Mouse (Mus musculus): ENCODE results near the gene Taar9. TPM values are rescaled to one million over a fixed set of nuclear protein-coding genes. Genes with fewer than 3 reads are reported as not detected.
"Not testable (repeated sequence)": the region's sequence is repeated elsewhere in the genome, so short reads cannot be mapped to it uniquely, and the experiment has no call there.

The Taar9 gene
- not detected in 2 replicates for polyA plus RNA-seq (2014; fragmentation: Nextera tagmentation; extraction: Ambion mirVana)

DNA sequence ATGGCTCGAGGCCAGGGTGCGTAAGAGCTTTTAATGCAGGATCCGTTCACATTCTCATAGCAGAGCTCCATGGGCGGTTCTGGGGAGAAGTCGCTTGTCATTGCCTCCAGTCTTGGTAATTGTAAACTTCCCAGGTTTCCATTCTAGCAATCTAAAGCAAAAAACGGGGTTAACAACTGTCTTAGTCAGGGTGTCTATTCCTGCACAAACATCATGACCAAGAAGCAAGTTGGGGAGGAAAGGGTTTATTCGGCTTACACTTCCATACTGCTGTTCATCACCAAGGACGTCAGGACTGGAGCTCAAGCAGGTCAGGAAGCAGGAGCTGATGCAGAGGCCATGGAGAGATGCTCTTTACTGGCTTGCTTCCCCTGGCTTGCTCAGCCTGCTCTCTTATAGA is at the start of gene Taar9:
Taar9 (minus strand) TSS at position 101 of the 400 bp plus-strand sequence.
- not testable (repeated sequence) for H3K27me3 ChIP-seq (ENCODE audit: control insufficient read depth, insufficient read depth, low read length); H3K36me3 ChIP-seq (ENCODE audit: control insufficient read depth, insufficient read depth, low read length); H3K4me3 ChIP-seq (ENCODE audit: low read depth, low read length); H3K27ac ChIP-seq (replicated peaks; ENCODE audit: low read depth, low read length); DNase-seq (ENCODE audit: low spot score); H3K4me1 ChIP-seq (ENCODE audit: control insufficient read depth, insufficient read depth, low read length); H3K9me3 ChIP-seq (ENCODE audit: control insufficient read depth, low read length); ATAC-seq (ENCODE audit: insufficient number of reproducible peaks, low FRiP score, low TSS enrichment, low read depth); H3K9ac ChIP-seq (ENCODE audit: low read length); H3K4me2 ChIP-seq (ENCODE audit: low read depth, severe bottlenecking)
- WGBS = 82% methylated on average over 8 of the region's 8 CpGs

DNA sequence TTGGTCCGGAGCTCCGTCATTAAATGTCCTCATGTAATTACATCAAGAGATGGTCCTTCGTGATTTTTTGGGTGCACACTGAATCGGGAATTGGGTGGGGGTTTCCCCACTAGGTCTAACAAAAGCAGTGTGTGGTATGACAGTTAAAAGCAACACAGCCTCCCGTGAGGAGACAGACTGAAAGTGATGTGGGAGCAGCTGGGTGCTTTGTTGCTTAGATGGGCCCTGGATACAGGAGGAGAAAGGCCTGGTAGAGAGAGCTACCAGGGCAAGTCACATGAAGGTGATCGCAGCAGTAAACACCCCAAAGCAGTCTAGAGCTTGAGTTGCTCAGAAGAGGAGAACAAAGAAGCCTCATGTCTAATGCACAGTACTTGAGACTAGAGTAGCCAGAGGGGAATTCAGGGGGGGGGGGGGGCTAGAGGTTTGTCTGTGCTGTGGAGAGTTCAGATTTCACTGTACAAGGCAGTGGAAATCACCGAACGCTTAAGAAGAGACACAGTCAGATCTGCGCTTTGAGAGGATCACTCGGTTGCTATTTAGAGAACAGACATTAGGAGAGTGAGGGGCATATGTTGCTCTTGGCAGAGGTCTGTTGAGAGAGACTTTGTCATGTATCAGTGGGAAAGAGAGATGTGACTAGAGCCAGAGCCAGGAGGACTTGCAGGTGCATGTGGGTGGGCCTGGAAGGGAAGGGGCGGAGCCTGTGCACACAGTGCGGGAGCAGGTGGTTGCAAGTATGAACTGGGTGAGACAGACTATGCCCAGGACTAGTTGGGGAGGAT is 49.3 kb upstream of the Taar9 start:
- WGBS = 93% methylated on average over 12 of the region's 12 CpGs
- Histone ChIP-seq H3K9ac (ENCODE audit: low read length) (no peak overlapping the region), H3K27me3 (ENCODE audit: control insufficient read depth, insufficient read depth, low read length) (no peaks in the 10 kb centered on the region), H3K27ac (replicated peaks; ENCODE audit: low read depth, low read length) (no peak overlapping the region), H3K9me3 (ENCODE audit: control insufficient read depth, low read length) (no peaks in the 10 kb centered on the region), H3K36me3 (ENCODE audit: control insufficient read depth, insufficient read depth, low read length) (peaks cover 5% of the 10 kb centered on the region; the same call in 1 of the 2 replicates), H3K4me1 (ENCODE audit: control insufficient read depth, insufficient read depth, low read length) (no peaks in the 10 kb centered on the region), H3K4me2 (ENCODE audit: low read depth, severe bottlenecking) (no peak overlapping the region), H3K4me3 (ENCODE audit: low read depth, low read length) (no peak overlapping the region)
- ATAC-seq (ENCODE audit: insufficient number of reproducible peaks, low FRiP score, low TSS enrichment, low read depth) = no peak
- DNase-seq (ENCODE audit: low spot score) = no peak

GRCm38 (mm10) chr10:24150086-24150485 is 40.8 kb upstream of the Taar9 start:
- no peaks in the 10 kb centered on the region for H3K27me3 ChIP-seq (ENCODE audit: control insufficient read depth, insufficient read depth, low read length)
- no peak overlapping the region for H3K27ac ChIP-seq (replicated peaks; ENCODE audit: low read depth, low read length)
- 49% methylated on average over 7 of the region's 7 CpGs for WGBS
- H3K4me1 ChIP-seq (ENCODE audit: control insufficient read depth, insufficient read depth, low read length) = no peaks in the 10 kb centered on the region
- H3K4me2 ChIP-seq (ENCODE audit: low read depth, severe bottlenecking) = peak overlapping the region; percentile 38; the same call in 1 of the 2 replicates
- H3K9ac ChIP-seq (ENCODE audit: low read length) = no peak overlapping the region
- ATAC-seq (ENCODE audit: insufficient number of reproducible peaks, low FRiP score, low TSS enrichment, low read depth) (no peak), DNase-seq (ENCODE audit: low spot score) (no peak)
- H3K9me3 ChIP-seq (ENCODE audit: control insufficient read depth, low read length) = no peaks in the 10 kb centered on the region
- H3K4me3 ChIP-seq (ENCODE audit: low read depth, low read length) = no peak overlapping the region
- H3K36me3 ChIP-seq (ENCODE audit: control insufficient read depth, insufficient read depth, low read length) = no peaks in the 10 kb centered on the region

- Histone ChIP-seq H3K36me3 (ENCODE audit: control insufficient read depth, insufficient read depth, low read length) (no peaks in the 10 kb centered on the region), H3K4me1 (ENCODE audit: control insufficient read depth, insufficient read depth, low read length) (no peaks in the 10 kb centered on the region), H3K4me2 (ENCODE audit: low read depth, severe bottlenecking) (peak within 1 kb of the TSS; percentile 38), H3K27ac (replicated peaks; ENCODE audit: low read depth, low read length) (no peak within 1 kb of the TSS), H3K4me3 (ENCODE audit: low read depth, low read length) (peak within 1 kb of the TSS; percentile 77), H3K27me3 (ENCODE audit: control insufficient read depth, insufficient read depth, low read length) (no peaks in the 10 kb centered on the region), H3K9ac (ENCODE audit: low read length) (peak within 1 kb of the TSS; percentile 70), H3K9me3 (ENCODE audit: control insufficient read depth, low read length) (no peaks in the 10 kb centered on the region)
- ATAC-seq (ENCODE audit: insufficient number of reproducible peaks, low FRiP score, low TSS enrichment, low read depth) (peak; percentile 93), DNase-seq (ENCODE audit: low spot score) (peak; percentile 89)
- WGBS = 0% methylated on average over 42 of the region's 45 CpGs
Observed at GRCm38 (mm10) chr10:24149135-24149781, 39.9 kb upstream of the Taar9 start, which contains the start of gene Stx7. Stx7 (plus strand) TSS chr10:24149302.

GRCm38 (mm10) chr10:24142735-24143134 is 33.4 kb upstream of the Taar9 start:
- H3K4me2 ChIP-seq (ENCODE audit: low read depth, severe bottlenecking) = no peak overlapping the region
- no peak overlapping the region for H3K27ac ChIP-seq (replicated peaks; ENCODE audit: low read depth, low read length)
- ATAC-seq (ENCODE audit: insufficient number of reproducible peaks, low FRiP score, low TSS enrichment, low read depth) (no peak), DNase-seq (ENCODE audit: low spot score) (no peak)
- no peaks in the 10 kb centered on the region for H3K9me3 ChIP-seq (ENCODE audit: control insufficient read depth, low read length)
- H3K4me1 ChIP-seq (ENCODE audit: control insufficient read depth, insufficient read depth, low read length) = no peaks in the 10 kb centered on the region
- H3K9ac ChIP-seq (ENCODE audit: low read length) = no peak overlapping the region
- 78% methylated on average over 3 of the region's 3 CpGs for WGBS
- no peaks in the 10 kb centered on the region for H3K36me3 ChIP-seq (ENCODE audit: control insufficient read depth, insufficient read depth, low read length)
- H3K4me3 ChIP-seq (ENCODE audit: low read depth, low read length) = no peak overlapping the region
- no peaks in the 10 kb centered on the region for H3K27me3 ChIP-seq (ENCODE audit: control insufficient read depth, insufficient read depth, low read length)

- Histone ChIP-seq H3K36me3 (ENCODE audit: control insufficient read depth, insufficient read depth, low read length) (no peaks in the 10 kb centered on the region), H3K4me2 (ENCODE audit: low read depth, severe bottlenecking) (no peak overlapping the region), H3K9ac (ENCODE audit: low read length) (no peak overlapping the region), H3K9me3 (ENCODE audit: control insufficient read depth, low read length) (no peaks in the 10 kb centered on the region), H3K4me3 (ENCODE audit: low read depth, low read length) (no peak overlapping the region), H3K27me3 (ENCODE audit: control insufficient read depth, insufficient read depth, low read length) (no peaks in the 10 kb centered on the region), H3K27ac (replicated peaks; ENCODE audit: low read depth, low read length) (no peak overlapping the region), H3K4me1 (ENCODE audit: control insufficient read depth, insufficient read depth, low read length) (no peaks in the 10 kb centered on the region)
- ATAC-seq (ENCODE audit: insufficient number of reproducible peaks, low FRiP score, low TSS enrichment, low read depth) (no peak), DNase-seq (ENCODE audit: low spot score) (no peak)
- WGBS = 86% methylated on average over 2 of the region's 2 CpGs
Observed at GRCm38 (mm10) chr10:24138623-24139261, 29.4 kb upstream of the Taar9 start.

- Histone ChIP-seq H3K27me3 (ENCODE audit: control insufficient read depth, insufficient read depth, low read length) (no peaks in the 10 kb centered on the region), H3K4me3 (ENCODE audit: low read depth, low read length) (no peak overlapping the region), H3K4me2 (ENCODE audit: low read depth, severe bottlenecking) (no peak overlapping the region), H3K9ac (ENCODE audit: low read length) (no peak overlapping the region), H3K36me3 (ENCODE audit: control insufficient read depth, insufficient read depth, low read length) (no peaks in the 10 kb centered on the region), H3K27ac (replicated peaks; ENCODE audit: low read depth, low read length) (no peak overlapping the region), H3K9me3 (ENCODE audit: control insufficient read depth, low read length) (no peaks in the 10 kb centered on the region), H3K4me1 (ENCODE audit: control insufficient read depth, insufficient read depth, low read length) (no peaks in the 10 kb centered on the region)
- ATAC-seq (ENCODE audit: insufficient number of reproducible peaks, low FRiP score, low TSS enrichment, low read depth) = no peak
- WGBS = 61% methylated on average over 7 of the region's 7 CpGs
- DNase-seq (ENCODE audit: low spot score) = no peak
Observed at GRCm38 (mm10) chr10:24134071-24134645, 24.8 kb upstream of the Taar9 start.

DNA sequence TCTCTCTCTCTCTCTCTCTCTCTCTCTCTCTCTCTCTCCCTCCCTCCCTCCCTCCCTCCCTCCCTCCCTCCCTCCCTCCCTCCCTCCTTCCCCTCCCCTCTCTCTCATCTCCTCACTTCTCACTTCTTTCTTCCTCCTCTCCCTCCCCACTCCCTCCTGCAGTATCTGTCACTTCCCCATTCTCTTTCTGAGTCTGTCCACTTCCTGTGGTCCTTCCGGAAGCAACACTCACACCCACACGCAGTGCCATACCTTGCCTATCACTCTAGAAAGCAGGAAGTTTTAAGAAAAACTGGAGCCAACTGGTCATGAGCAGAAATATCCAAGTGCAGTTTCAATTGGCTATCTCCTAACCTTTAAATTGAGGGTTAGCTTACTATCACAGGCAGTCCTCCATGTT is 23.8 kb upstream of the Taar9 start:
- H3K36me3 ChIP-seq (ENCODE audit: control insufficient read depth, insufficient read depth, low read length) = no peaks in the 10 kb centered on the region
- DNase-seq (ENCODE audit: low spot score) (no peak), ATAC-seq (ENCODE audit: insufficient number of reproducible peaks, low FRiP score, low TSS enrichment, low read depth) (no peak)
- H3K4me2 ChIP-seq (ENCODE audit: low read depth, severe bottlenecking) = no peak overlapping the region
- no peaks in the 10 kb centered on the region for H3K9me3 ChIP-seq (ENCODE audit: control insufficient read depth, low read length)
- H3K27ac ChIP-seq (replicated peaks; ENCODE audit: low read depth, low read length) = no peak overlapping the region
- no peaks in the 10 kb centered on the region for H3K4me1 ChIP-seq (ENCODE audit: control insufficient read depth, insufficient read depth, low read length)
- H3K9ac ChIP-seq (ENCODE audit: low read length) = no peak overlapping the region
- H3K4me3 ChIP-seq (ENCODE audit: low read depth, low read length) = no peak overlapping the region
- H3K27me3 ChIP-seq (ENCODE audit: control insufficient read depth, insufficient read depth, low read length) = no peaks in the 10 kb centered on the region
- WGBS = 60% methylated on average over 2 of the region's 2 CpGs
